Mouse (Mus musculus) T-helper 2 cell (primary cell): Measurements from ENCODE around the gene Diras1.

Experiments used
- in situ Hi-C: fragments of 300-600 bp; cut with MboI, MseI; formaldehyde crosslinking; loops from one replicate; pipeline ENCODE4 v1.15.1; 2025; ENCODE audit warnings: high pct_unique_total_duplicates

The Diras1 gene

GRCm38 (mm10) chr10:81029031-81029430 lies 3.6 kb upstream of the Diras1 start:
- in situ Hi-C loops: loop anchor here (10.0 kb wide), 1 partner anchor 56 kb away; no protein-coding TSS in a partner anchor

- in situ Hi-C loops: loop anchor here (10.0 kb wide), 1 partner anchor 57 kb away; no protein-coding TSS in a partner anchor
Measured at GRCm38 (mm10) chr10:81028219-81028618, 2.8 kb upstream of the Diras1 start.

- in situ Hi-C loops: loop anchor here (10.0 kb wide), 1 partner anchor 57 kb away; no protein-coding TSS in a partner anchor
Measured at GRCm38 (mm10) chr10:81027331-81027730, 1.9 kb upstream of the Diras1 start.

DNA sequence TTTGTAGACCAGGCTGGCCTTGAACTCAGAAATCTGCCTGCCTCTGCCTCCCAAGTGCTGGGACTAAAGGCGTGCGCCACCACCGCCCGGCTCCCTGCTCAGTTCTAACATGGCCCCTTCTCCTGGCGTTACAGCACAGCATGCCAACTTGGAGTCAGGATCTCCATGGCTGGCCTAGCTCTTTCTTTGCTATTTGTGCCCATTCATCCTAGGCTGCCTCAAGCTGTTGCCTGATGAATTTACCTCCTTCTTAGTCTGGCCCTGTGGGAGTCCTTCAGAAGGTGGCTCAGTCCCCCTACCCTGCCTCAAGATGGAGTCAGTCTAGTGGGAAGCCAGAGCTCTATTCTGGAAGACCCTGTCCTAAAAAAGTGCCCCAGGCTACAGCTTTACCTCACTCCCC lies 1.4 kb upstream of the Diras1 start:
- in situ Hi-C loops: loop anchor here (10.0 kb wide), 1 partner anchor 58 kb away; no protein-coding TSS in a partner anchor

- in situ Hi-C loops: loop anchor here (10.0 kb wide), 1 partner anchor 60 kb away; no protein-coding TSS in a partner anchor
Measured at GRCm38 (mm10) chr10:81025047-81025621, 328 bp downstream of the Diras1 start.

GRCm38 (mm10) chr10:81024346-81024937 lies 1.0 kb downstream of the Diras1 start:
- in situ Hi-C loops: loop anchor here (10.0 kb wide), 1 partner anchor 60 kb away; no protein-coding TSS in a partner anchor

GRCm38 (mm10) chr10:81022744-81023143 lies 2.7 kb downstream of the Diras1 start:
- in situ Hi-C loops: loop anchor here (10.0 kb wide), 1 partner anchor 62 kb away; no protein-coding TSS in a partner anchor

DNA sequence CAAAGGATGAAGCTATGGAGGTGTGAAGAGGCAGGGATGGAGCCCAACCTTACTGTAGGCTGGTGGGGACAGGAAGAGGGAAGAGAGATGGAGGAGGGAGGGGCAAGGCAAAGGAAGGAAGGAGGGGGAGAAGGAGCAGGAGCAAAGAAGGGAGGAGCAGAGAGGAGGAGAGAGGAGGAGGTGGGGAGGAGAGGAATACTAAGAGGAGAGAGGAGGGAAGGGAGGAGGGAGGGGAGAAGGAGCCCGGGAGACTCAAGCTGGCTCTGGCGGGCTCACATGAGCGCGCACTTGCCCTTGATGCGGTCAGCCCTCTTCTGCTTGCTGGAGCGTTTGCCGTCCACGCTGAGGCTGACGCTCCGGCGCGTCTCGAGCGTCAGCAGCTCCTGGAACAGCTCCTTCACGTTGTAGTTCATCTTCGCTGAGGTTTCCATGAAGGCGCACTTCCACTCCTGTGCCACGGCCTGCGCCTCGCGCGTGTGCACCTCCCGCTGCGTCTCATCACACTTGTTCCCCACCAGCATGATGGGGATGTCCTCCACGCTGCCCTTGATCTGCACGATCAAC lies 3.8 kb downstream of the Diras1 start:
- in situ Hi-C loops: loop anchor here (10.0 kb wide), 1 partner anchor 63 kb away; no protein-coding TSS in a partner anchor

DNA sequence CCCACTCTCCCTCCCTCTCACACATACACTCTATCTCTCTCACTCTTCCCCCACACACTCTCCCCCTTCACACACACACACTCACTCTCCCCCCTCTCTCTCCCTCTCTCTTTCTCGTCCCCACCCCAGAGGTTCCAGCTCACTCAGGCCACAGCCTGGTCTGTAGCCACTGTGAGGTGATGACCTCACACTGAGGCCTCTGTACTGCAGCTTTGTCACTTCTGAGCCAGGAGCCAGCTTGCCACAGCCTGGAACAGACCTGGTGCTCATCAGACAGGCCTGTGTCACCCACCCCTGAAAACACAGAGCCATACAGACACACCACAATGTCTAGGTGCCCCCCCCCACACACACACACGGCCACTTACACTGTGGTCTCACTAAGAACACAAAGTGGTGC lies 5.3 kb downstream of the Diras1 start:
- in situ Hi-C loops: loop anchor here (10.0 kb wide), 1 partner anchor 65 kb away; no protein-coding TSS in a partner anchor

DNA sequence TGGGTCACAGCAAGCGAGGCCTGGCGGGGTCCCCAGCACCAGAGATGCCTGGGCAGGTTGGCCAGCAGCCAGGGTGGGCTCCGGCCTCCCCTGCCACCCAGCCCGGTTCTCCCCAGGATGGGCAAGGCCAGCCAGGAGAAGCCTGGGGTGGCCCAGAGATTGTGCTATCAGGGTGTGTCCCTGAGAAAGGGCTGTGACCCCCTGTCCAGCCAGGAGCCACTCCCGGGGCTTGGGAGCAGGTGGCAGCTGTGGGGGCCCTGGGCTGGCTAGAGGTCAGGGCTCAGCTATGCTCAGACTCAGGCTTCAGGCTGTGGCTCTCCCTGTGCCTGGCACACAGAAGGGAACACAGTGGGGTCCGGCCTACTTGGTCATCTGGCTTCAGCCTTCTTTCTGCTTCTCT lies 5.8 kb downstream of the Diras1 start:
- in situ Hi-C loops: loop anchor here (10.0 kb wide), 1 partner anchor 65 kb away; no protein-coding TSS in a partner anchor

DNA sequence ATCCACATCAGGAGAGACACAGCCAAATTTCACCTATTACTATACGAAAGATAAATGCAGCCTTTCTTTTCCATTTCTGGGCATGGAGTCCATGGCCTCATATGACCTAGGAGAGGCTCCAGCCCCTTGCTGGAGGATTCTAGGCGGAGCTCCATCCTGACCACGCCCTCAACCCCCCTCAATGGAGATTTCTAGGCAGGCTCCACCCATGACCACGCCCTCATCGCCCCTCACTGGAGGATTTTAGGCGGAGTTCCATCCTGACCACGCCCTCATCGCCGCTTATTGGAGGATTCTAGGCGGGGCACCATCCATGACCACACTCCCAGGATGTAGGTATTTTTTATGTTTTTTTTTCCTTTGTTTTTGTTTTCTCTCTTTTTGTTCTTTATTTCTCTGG lies 7.1 kb downstream of the Diras1 start:
- in situ Hi-C loops: no loop called here

GRCm38 (mm10) chr10:81016645-81017044 lies 8.8 kb downstream of the Diras1 start:
- in situ Hi-C loops: no loop called here

DNA sequence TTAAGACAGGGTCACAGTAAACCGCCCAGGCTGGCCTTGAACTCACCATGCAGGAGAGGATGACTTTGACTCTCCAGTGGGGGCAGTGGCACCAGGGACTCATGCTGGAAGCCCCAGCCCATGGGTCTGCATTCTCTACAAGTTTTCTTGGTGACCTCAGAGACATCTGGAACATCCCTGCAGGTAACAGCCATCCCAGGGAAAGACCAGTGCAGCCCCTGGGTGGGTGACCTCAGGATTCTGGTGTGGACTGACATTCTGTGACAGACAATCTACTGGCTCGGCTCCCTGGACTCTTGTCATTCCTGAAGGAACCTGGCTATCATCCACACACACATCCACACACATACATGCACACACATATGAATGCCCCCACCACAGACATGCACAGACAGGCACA lies 9.8 kb downstream of the Diras1 start:
- in situ Hi-C loops: no loop called here

DNA sequence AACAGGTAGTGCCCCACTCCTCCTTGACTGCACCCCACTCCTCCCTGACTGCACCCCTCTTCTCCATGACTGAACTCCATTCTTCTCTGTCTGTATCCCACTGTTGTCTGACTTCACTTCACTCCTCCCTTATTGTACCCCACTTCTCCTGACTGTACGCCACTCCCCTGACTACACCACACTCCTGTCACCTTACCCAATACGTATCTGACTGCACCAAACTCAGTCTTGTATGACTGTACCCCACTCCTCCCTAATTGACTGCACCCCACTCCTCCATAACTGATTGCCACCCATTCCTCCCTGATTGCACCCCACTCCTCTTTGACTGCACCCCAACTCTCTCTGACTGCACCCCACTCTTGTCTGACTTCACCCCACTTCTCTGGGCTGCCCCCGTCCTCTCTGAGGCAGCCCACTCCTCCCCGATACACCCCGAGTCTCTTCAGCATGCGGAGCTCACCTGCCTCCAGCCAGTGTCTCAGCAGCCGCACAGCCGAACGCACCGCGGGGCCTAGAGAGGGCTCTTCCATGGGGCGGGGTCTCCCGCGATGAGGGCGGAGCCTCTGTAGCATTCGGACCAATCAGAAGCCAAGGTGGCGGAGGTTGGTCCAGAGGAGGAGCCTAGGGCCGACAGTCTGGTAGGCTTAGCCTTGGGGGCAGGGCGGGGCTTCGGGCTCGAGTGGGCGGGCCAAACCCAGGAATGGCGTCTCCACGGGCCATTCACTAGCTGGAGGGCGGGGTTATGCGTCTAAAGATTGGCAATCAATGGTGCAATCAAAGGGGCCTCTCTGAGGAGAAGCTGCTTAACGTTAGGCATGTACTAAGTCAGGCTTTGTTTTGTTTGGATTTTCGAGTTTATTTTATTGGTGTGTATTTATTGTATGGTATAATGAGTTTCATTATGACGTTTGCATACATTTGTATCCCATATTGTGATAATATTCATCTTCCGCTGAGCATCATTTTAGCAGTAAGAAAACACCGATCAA lies 10.8 kb downstream of the Diras1 start, which contains the start of gene Gng7:
Gene Gng7, minus strand, starts transcription at position 553 of the 992 bp plus-strand sequence.
- in situ Hi-C loops: no loop called here

GRCm38 (mm10) chr10:81010851-81011250 lies 14.6 kb downstream of the Diras1 start:
- in situ Hi-C loops: no loop called here

DNA sequence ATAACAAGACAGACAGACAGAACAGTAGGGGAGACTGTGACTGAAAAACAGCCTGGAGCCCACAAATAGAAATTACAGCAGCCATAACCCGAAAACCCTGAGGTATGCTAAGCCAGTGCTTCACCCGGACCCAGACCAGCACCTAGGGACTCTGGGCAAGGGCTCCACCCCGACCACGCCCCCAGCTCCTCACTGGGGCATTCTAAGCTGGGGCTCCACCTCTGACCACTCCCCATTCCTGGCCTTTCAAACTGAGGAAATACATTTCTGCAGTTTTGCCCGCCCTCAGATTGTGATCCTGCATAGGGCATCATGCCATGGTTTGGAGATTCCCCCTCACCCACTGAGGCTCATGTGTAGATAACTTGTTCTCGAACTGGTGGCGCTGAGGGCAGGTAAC lies 18.2 kb downstream of the Diras1 start:
- in situ Hi-C loops: no loop called here

DNA sequence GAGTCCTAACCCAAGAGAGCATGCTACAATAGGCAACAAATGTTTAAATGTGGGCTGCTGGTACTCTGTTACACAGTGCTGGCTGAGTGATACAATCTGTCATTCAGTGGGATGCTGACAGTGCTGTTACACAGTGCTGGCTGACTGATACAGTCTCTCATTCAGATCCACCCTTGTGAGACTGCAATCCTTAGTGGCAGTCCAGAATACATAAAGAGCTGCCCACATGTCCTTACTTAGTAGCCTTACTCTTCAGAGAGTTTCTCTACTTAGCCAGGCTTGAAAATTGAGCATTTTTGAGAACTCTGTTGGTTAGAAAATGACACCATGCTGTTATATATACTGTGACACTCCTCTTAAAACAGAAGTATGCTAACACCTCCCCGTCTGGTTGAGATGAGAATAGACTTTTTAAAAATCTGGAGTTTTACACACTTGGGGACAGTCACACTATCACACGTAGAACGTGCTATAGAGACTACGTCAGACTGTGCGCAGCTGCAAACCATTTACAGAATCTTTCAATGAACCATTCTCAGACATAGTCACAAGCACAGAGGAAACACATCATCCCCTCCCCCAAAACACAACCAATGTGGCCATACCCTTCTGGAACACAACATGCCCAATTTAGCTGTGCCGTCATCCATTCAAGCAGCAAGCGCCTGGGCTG lies 19.3 kb downstream of the Diras1 start:
- in situ Hi-C loops: no loop called here

GRCm38 (mm10) chr10:81001161-81001560 lies 24.3 kb downstream of the Diras1 start:
- in situ Hi-C loops: no loop called here

DNA sequence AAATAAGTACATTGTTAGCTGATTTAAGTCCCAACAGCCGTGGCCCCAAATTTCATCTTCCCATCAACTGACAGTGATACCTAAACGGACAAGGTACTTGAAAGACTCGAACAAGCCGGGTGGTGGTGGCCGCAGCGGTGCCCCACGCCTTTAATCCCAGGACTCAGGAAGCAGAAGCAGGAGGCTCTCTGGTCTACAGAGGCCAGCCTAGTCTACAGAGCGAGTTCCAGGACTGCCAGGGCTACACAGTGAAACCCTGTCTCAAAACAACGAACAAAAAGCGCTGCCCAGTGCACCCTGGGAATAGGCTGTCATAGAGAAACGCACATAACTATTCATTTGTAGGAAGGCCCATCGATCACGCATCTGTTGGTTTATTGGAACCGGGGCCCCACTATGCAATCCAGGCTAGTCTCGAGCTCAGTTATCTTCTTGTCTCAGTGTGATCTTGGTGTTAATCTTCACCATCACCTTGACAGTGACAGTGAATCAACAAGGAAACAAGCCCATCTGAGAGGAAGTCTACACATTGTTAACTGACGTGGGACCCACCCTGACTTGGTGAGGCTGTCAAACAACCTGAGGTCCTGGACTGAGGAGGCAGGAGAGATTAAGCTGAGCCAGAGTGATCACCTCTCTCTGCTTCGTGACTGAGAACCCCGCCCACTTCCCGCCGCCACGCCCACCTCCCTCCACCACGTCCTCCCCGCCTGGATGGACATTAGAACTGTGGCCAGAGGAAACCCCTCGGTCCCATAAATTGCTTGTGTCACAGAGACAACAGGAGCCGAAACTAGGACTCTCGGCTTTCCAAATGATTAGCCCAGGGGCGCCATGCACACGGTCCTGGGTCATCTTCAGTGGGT lies 25.0 kb downstream of the Diras1 start:
- in situ Hi-C loops: no loop called here
